Mouse (Mus musculus) layer of hippocampus, adult 2 months (tissue): ENCODE measurements around the gene Rpl36al. TPM values are rescaled to one million over a fixed set of nuclear protein-coding genes. Genes with fewer than 3 reads are reported as not detected.
A peak's percentile ranks its signal among the peaks of the same experiment; 100 is the strongest.
"Not testable (repeated sequence)": the region's sequence is repeated elsewhere in the genome, so short reads cannot be mapped to it uniquely, and the experiment has no call there.

ENCODE experiments used
- DNase-seq, 2 experiments: peaks; one replicate each; pipeline ENCODE4 v3.0.0; 2022; ENCODE audit warnings: low spot score in 2 of 2
- H3K27ac ChIP-seq: fragments of 200-600 bp; 2 replicates; pipeline ENCODE4 v1.8.1; 2022
- H3K4me3 ChIP-seq: fragments of 200-600 bp; 2 replicates; pipeline ENCODE4 v1.8.1; 2022; ENCODE audit warnings: mild to moderate bottlenecking
- CTCF ChIP-seq: fragments of 200-600 bp; conservative IDR thresholded peaks from 2 replicates; pipeline ENCODE4 v1.8.1; 2022; ENCODE audit warnings: antibody characterized with exemption, mild to moderate bottlenecking, moderate library complexity
- total RNA-seq, 2 experiments: library from RNA; stranded (reverse); gene quantifications; 2 replicates each; pipeline ENCODE4 v1.2.3; 2021

Gene Rpl36al
- total RNA-seq, 2 experiments from 2014 or later, result 184 to 187 TPM

DNA sequence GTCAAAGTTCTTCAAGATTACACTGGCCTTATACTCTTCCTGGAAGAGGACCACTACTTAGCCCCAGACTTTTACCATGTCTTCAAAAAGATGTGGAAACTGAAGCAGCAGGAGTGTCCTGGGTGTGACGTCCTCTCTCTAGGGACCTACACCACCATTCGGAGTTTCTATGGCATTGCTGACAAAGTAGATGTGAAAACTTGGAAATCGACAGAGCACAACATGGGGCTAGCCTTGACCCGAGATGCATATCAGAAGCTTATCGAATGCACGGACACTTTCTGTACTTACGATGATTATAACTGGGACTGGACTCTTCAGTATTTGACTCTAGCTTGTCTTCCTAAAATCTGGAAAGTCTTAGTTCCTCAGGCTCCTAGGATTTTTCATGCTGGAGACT, 1.5 kb upstream of the Rpl36al start:
- H3K27ac ChIP-seq, result no peak overlapping the region
- TF ChIP-seq CTCF, result no peak
- H3K4me3 ChIP-seq, result peak overlapping the region; percentile 99
- DNase-seq, result no peak

DNA sequence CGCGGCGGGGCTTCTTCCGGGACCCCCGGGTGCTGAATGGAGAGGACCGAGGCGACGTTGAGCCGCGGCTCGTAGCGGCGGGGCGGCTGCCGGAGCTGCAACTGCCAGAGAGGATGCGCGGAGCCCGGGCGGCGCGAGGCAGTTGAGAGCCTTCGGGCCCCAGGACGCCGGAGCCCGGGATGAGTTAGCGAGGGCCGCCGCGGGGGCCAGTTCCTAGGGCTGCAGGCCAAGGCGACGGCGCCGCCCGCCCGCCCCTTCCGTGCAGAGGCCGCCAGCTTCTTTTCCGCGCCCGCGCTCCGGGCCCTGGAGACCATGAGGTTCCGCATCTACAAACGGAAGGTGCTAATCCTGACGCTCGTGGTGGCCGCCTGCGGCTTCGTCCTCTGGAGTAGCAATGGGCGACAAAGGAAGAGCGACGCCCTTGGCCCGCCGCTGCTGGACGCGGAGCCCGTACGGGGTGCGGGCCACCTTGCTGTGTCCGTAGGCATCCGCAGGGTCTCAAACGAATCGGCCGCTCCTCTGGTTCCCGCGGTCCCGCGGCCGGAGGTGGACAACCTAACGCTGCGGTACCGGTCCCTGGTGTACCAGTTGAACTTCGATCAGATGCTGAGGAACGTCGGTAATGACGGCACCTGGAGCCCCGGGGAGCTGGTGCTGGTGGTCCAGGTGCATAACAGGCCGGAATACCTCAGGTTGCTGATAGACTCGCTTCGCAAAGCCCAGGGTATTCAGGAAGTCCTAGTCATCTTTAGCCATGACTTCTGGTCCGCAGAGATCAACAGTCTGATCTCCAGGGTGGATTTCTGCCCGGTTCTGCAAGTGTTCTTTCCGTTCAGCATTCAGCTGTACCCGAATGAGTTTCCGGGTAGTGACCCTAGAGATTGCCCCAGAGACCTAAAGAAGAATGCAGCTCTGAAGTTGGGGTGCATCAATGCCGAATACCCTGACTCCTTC, 736 bp upstream of the Rpl36al start:
- DNase-seq, result peak; percentile 11 to 48
- Histone ChIP-seq H3K4me3 (peak overlapping the region; percentile 99), H3K27ac (peak overlapping the region; percentile 97)
- no peak for TF ChIP-seq CTCF

DNA sequence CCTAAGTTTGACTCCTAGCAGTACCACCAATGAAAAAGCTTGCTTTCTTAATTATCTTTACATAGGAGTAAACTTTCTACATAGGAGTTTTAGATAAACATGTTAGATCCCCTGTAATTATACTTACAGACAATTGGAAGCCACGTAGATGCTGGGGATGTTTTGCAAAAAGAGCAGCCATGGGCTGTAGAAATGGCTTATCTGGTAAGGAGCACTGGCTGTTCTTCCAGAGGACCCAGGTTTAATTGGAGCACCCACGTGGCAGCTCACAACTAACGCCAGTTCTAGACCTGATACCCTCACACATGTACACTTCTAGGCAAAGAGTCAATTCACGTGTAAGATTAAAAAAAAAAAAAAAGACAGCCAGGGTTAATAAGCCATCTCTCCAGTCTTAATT, 2.1 kb downstream of the Rpl36al start:
- DNase-seq, result no peak
- no peak for TF ChIP-seq CTCF
- Histone ChIP-seq H3K4me3 (no peak overlapping the region), H3K27ac (no peak overlapping the region)

DNA sequence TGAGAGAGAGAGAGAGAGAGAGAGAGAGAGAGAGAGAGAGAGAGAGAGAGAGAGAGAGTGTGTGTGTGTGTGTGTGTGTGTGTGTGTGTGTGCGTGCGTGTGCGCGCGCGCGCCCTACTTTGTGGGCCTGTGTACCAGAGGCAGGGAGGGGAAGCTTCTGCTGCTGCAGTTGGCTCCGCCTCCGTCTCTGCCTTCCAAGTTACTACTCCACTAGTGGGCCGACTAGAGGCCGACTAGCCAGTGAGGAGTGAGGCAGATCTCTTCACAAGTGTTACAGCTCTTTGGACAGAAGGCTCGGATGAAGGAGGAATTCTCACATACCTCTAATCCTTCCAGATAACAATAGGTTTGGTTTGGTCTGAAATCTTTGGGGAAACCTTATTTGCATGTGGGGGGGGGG, 4.5 kb downstream of the Rpl36al start:
- TF ChIP-seq CTCF, result no peak
- no peak overlapping the region for H3K27ac ChIP-seq
- no peak for DNase-seq
- no peak overlapping the region for H3K4me3 ChIP-seq

DNA sequence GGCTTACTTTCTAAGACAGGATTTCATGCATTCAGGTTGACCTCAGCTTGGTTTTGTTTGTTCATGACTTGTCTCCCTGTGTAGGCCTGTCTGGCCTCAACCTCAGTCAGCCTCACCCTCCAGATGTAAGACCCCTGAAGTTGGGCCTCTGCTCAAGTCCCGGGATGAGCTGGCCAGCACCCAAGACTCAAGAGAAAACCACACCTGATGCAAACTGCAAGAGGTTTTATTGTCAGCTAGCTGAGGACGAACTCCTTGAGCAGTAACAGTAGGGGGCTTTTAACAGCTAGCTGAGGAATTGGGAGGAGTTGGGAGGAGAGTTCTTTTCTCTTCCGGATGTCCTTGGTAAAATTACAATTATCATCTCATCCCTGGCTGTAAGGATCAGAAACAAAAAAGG, 6.4 kb downstream of the Rpl36al start:
- Histone ChIP-seq H3K27ac (no peak overlapping the region), H3K4me3 (no peak overlapping the region)
- no peak for TF ChIP-seq CTCF
- DNase-seq, result no peak

DNA sequence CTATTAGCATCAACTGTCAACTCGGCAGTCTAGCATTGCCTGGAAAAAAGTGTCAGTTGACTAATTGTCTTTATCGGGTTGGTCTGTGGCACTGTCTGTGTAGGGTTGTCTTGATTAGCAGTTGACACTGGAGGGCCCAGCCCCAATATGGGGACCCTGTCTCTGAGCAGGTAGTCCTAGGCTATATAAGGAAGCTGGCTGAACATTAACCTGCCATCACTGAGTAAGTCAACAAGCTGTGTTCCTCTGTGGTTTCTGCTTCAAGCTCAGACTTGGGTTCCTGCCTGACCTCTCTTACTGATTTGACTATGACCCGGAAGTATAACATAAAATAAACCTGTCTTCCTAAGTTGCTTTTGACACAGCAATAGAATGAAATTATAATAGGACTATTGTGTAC, 7.9 kb downstream of the Rpl36al start:
- TF ChIP-seq CTCF, result no peak
- no peak for DNase-seq
- Histone ChIP-seq H3K27ac (no peak overlapping the region), H3K4me3 (no peak overlapping the region)

DNA sequence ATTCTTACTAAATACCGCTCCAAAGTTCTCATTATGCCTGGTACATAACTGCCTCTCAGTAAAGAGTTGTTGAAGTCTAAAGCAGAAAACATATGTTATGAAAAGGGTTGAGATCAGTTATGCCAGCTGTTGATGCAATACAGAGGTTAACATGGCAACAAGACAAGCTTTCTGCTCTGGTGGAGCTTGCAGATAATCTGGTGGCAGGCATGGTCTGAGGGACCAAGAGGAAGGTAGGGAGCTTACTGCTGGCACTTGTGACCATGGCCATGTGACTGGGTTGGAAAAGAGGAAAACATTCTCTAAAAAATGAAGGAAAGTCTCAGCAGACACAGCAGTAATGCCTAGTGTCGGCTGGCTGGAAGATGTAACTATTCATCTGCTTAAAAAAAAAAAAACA, 12.6 kb downstream of the Rpl36al start:
- Histone ChIP-seq H3K4me3 (no peak overlapping the region), H3K27ac (no peak overlapping the region)
- TF ChIP-seq CTCF, result no peak
- DNase-seq, result no peak

DNA sequence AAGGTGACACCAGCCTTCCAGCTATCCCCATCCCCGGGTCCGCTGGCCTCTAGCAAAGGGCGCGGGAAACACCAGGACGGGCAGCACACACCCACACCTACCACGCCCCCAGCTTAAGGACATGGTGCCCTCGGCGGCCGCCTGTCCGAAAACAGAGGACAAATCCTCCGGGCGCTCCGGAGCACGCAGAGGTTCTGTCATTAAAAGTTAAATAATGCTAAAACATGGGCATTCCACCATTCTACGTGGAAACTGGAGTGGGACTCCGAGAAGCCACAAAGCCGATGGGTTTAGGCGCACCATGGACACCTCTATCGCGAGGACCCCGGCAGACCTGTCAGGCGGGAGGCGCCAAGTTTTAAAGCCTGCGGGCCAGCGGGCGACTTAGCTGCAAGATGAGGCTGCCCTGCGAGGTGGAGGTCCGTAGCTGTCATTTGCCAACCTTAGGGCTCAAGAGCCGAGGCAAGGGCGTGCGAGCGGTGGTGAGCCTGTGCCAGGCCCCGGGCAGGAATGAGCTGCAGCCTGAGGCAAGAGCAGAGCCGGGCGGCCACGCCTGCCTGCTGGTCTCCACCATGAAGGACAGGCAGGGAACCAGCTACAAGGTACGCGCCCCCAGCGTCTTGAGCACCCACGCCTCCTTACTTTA, 15.3 kb downstream of the Rpl36al start, which contains the start of gene Lrr1:
Lrr1 (plus strand) TSS at position 354 of the 646 bp plus-strand sequence.
- peak within 1 kb of the TSS; percentile 98 for H3K27ac ChIP-seq
- DNase-seq, result peak; percentile 67 to 77
- peak within 1 kb of the TSS; percentile 83 for H3K4me3 ChIP-seq
- TF ChIP-seq CTCF, result no peak

DNA sequence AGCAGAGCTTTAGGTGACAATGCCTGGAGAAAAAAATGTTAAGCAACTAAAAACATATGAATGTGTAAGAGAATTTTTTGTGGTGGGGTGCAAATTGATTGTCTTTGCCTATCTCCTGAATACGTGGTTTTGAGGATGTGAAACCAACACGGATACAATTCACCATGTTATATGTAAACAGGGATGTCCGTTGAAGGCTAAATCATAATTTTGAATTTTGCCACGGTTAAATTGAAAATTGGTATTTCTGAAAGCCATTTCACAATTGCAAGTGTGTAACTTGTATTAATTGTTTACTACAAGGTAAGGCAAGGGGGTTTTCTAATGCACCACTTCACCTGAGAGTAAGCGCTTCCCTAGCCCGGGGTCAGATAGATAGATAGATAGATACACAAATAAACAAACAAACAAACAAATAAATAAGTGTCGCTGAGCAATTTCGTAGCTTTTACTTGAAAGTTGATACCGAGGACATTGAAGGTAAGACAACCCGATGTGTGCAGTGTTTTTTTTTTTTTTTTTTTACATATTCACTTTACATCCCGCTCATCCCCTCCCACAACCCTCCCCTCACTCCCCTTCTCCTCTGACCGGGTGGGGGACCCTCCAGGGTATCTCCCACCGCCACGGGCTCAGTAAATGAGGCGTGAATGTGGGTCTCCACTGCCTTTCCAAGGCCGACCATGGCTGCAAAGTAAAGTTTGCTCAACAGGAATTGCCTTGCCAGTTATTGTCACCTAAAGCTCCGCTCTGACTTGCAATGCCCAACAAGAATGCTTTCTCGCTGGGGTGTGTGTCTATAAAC, 16.0 kb downstream of the Rpl36al start:
- Histone ChIP-seq H3K4me3 (peak overlapping the region; percentile 83), H3K27ac (peak overlapping the region; percentile 98)
- no peak for TF ChIP-seq CTCF
- DNase-seq, result no peak

DNA sequence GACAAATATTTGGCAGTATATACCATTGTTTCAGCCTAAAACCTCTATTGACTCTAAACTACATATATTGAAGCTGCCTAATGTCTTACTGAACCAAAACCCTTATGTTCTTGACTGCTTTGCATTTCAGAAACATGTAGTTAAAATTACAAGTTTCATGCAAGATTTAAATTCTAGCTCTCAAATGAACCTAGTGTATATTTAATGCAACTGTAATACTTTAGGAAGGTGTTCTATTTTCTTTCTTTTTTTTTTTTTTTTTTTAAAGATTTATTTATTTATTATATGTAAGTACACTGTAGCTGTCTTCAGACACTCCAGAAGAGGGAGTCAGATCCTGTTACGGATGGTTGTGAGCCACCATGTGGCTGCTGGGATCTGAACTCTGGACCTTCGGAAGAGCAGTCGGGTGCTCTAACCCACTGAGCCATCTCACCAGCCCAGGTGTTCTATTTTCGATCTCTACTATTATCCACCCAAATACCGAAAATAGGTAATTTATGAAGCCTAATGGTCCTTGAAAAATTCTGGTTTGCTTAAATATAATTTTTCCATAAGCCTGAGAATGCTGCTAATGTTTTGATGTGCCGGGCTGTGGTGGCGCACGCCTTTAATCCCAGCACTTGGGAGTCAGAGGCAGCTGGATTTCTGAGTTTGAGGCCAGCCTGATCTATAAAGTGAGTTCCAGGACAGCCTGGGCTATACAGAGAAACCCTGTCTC, 16.9 kb downstream of the Rpl36al start:
- DNase-seq, H3K27ac ChIP-seq, H3K4me3 ChIP-seq: not testable (repeated sequence)

DNA sequence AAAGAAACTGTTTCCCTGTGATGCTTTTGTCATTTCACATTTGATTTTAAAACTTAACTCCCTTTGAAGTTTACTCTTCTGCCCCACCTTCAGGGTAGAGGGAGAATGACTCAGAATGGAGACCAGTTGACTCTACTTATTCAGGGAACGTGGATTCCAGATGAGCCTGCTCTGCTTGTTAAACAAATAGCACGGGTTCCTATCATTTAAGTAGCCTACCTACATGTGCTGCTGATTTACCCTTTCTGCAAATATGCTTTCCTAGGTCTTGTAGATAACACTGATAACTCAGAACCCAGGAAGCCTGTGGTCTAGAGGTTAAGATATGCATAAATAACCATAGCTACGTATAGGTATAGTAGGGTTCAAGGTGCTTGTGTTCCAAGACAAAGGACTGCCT, 19.0 kb downstream of the Rpl36al start:
- TF ChIP-seq CTCF, result no peak
- H3K27ac ChIP-seq, result no peak overlapping the region
- no peak overlapping the region for H3K4me3 ChIP-seq
- DNase-seq, result no peak

DNA sequence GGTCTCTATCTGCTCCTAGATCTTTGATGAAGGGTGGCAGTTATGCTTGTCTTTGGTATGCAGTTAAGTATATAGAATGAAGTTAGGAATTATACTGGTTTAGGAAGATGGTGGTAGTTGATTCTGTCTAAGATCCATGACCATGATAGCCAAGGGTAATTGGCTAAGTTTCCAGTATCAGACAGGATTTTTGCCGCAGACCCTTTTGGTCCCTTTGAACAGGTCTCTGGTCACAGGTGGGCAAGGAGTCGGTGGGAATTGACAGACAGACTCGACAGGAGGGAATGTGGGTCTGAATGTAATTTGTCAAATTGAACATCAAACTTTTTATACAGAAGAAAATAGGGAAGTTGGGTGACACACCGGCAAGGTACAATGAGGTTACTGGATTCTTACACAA, 20.3 kb downstream of the Rpl36al start:
- not testable (repeated sequence) for H3K27ac ChIP-seq, H3K4me3 ChIP-seq, DNase-seq

DNA sequence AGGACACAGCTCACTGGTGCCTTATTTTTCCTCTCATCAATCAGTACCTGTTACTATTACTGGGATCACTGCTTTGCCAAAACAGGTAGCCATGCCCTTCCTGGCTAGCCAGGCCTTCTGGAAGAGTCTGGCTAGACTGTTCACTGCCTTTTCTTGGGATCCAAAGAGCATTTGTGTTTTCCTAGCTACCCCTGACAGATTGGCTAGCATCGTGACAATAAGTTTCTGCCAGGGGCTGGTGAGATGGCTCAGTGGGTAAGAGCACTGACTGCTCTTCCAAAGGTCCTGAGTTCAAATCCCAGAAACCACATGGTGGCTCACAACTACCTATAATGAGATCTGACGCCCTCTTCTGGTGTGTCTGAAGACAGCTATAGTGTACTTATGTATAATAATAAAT, 23.2 kb downstream of the Rpl36al start:
- not testable (repeated sequence) for H3K27ac ChIP-seq, H3K4me3 ChIP-seq, DNase-seq
